Mouse (Mus musculus): ENCODE data around the gene Prss33. TPM values are rescaled to one million over a fixed set of nuclear protein-coding genes. Genes with fewer than 3 reads are reported as not detected.

The Prss33 gene
- polyA plus RNA-seq, 1 experiment: not detected

- H3ac ChIP-seq (ENCODE audit: control insufficient read depth, insufficient read length): no peak overlapping the region
- no peak for TF ChIP-seq USF1 (IDR thresholded peaks at IDR 0.05; ENCODE audit: low read depth)
- TF ChIP-seq TCF12 (IDR thresholded peaks at IDR 0.05; ENCODE audit: insufficient read depth, poor library complexity, severe bottlenecking): no peak
- no peak for TF ChIP-seq MYOG (IDR thresholded peaks at IDR 0.05; ENCODE audit: control insufficient read depth in 1 of 3, insufficient read depth in 1 of 3, insufficient read length in 2 of 3, low read depth in 2 of 3)
- no peak for TF ChIP-seq REST (IDR thresholded peaks at IDR 0.05; ENCODE audit: insufficient read depth, insufficient read length)
- TF ChIP-seq SRF (IDR thresholded peaks at IDR 0.05; ENCODE audit: control insufficient read depth, insufficient read length, low read depth): no peak
- TF ChIP-seq E2F4 (IDR thresholded peaks at IDR 0.05; ENCODE audit: insufficient read depth): no peak
- no peak for TF ChIP-seq CEBPB (IDR thresholded peaks at IDR 0.05; ENCODE audit: insufficient read depth, poor library complexity, severe bottlenecking)
- TF ChIP-seq POLR2AphosphoS2 (IDR thresholded peaks at IDR 0.05; ENCODE audit: insufficient read length, low read depth): no peak
- TF ChIP-seq POLR2A (IDR thresholded peaks at IDR 0.05; ENCODE audit: insufficient read length, low read depth): no peak
- TF ChIP-seq TCF3 (IDR thresholded peaks at IDR 0.05; ENCODE audit: insufficient read length, low read depth): no peak
- no peak for TF ChIP-seq MAX (IDR thresholded peaks at IDR 0.05; ENCODE audit: low read depth)
- no peak for TF ChIP-seq MYOD1 (IDR thresholded peaks at IDR 0.05; ENCODE audit: control insufficient read depth in 1 of 3, insufficient read length in 2 of 3, low read depth in 2 of 3)
- H3K4me2 ChIP-seq (ENCODE audit: low read depth): no peak overlapping the region
- H3K36me3 ChIP-seq (ENCODE audit: control insufficient read depth, insufficient read depth): peaks cover 52% of the 10 kb centered on the region
- no peaks in the 10 kb centered on the region for H3K27me3 ChIP-seq (ENCODE audit: control insufficient read depth, insufficient read depth, insufficient read length)
- H3K79me2 ChIP-seq (ENCODE audit: control insufficient read depth, insufficient read depth): peaks cover 82% of the 10 kb centered on the region
- H3K4me3 ChIP-seq: no peak overlapping the region
Observed at GRCm38 (mm10) chr17:23807918-23808317, 27.9 kb downstream of the Prss33 start.

DNA sequence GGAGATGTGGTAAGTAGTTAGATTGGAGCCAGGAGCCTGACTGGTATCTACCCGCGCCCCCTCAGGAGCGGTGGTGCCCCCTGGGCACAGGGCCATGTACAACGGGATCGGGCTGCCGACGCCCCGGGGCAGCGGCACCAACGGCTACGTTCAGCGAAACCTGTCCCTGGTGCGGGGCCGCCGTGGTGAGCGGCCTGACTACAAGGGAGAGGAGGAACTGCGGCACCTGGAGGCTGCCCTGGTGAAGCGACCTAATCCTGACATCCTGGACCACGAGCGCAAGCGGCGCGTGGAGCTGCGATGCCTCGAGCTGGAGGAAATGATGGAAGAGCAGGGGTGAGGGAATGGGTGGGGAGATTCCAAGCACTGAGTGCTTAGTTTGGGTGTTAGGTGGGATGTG is 29.0 kb downstream of the Prss33 start:
- H3K4me2 ChIP-seq (ENCODE audit: low read depth): no peak overlapping the region
- peaks cover 43% of the 10 kb centered on the region for H3K36me3 ChIP-seq (ENCODE audit: control insufficient read depth, insufficient read depth)
- no peaks in the 10 kb centered on the region for H3K27me3 ChIP-seq (ENCODE audit: control insufficient read depth, insufficient read depth, insufficient read length)
- no peak overlapping the region for H3K4me3 ChIP-seq
- TF ChIP-seq POLR2AphosphoS2 (IDR thresholded peaks at IDR 0.05; ENCODE audit: insufficient read length, low read depth) (no peak), POLR2A (IDR thresholded peaks at IDR 0.05; ENCODE audit: insufficient read length, low read depth) (peak; percentile 8)
- peaks cover 74% of the 10 kb centered on the region for H3K79me2 ChIP-seq (ENCODE audit: control insufficient read depth, insufficient read depth)
- no peak overlapping the region for H3ac ChIP-seq (ENCODE audit: control insufficient read depth, insufficient read length)

DNA sequence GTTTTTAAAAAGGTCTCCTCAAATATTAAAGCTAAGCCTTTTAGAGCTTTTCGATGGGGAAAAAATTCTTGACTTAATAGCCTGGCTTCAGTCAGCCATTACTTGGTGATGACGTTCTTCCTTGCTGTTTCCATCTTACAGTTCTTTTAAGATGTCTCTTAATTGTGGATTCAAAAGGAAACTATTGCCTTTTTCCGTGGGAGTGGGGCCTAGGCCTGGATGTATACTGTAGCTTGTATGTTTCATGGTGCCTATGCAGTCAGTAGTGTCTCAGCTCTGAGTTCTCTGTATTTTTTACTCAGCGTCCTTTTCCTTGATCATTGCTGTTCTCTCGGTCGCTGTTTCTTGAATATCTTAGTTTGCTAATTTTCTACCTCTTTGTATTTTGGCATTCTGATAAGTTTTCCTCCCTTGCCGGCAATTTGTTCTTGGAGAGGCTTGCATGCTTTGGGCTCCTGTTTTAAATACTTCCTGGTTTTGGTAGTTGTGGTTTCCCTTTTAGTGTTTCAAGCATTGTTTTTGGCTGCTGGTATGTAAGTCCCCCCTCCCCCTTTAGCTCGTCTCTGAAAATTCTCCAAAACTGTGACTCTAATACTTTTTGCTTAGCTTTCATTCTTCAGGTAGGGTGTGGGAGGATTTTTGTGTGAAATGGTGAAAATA is 31.3 kb downstream of the Prss33 start:
- H3K4me3 ChIP-seq: peak overlapping the region; percentile 98
- no peak for TF ChIP-seq SRF (IDR thresholded peaks at IDR 0.05; ENCODE audit: control insufficient read depth, insufficient read length, low read depth)
- TF ChIP-seq MYOG (IDR thresholded peaks at IDR 0.05; ENCODE audit: control insufficient read depth in 1 of 3, insufficient read depth in 1 of 3, insufficient read length in 2 of 3, low read depth in 2 of 3): no peak
- no peak for TF ChIP-seq E2F4 (IDR thresholded peaks at IDR 0.05; ENCODE audit: insufficient read depth)
- TF ChIP-seq MYOD1 (IDR thresholded peaks at IDR 0.05; ENCODE audit: control insufficient read depth in 1 of 3, insufficient read length in 2 of 3, low read depth in 2 of 3): no peak
- TF ChIP-seq TCF12 (IDR thresholded peaks at IDR 0.05; ENCODE audit: insufficient read depth, poor library complexity, severe bottlenecking): no peak
- no peak for TF ChIP-seq USF1 (IDR thresholded peaks at IDR 0.05; ENCODE audit: low read depth)
- TF ChIP-seq TCF3 (IDR thresholded peaks at IDR 0.05; ENCODE audit: insufficient read length, low read depth): no peak
- peak overlapping the region; percentile 88 for H3ac ChIP-seq (ENCODE audit: control insufficient read depth, insufficient read length)
- H3K27me3 ChIP-seq (ENCODE audit: control insufficient read depth, insufficient read depth, insufficient read length): no peaks in the 10 kb centered on the region
- H3K36me3 ChIP-seq (ENCODE audit: control insufficient read depth, insufficient read depth): peaks cover 20% of the 10 kb centered on the region
- H3K79me2 ChIP-seq (ENCODE audit: control insufficient read depth, insufficient read depth): peaks cover 63% of the 10 kb centered on the region
- H3K4me2 ChIP-seq (ENCODE audit: low read depth): peak overlapping the region; percentile 99

DNA sequence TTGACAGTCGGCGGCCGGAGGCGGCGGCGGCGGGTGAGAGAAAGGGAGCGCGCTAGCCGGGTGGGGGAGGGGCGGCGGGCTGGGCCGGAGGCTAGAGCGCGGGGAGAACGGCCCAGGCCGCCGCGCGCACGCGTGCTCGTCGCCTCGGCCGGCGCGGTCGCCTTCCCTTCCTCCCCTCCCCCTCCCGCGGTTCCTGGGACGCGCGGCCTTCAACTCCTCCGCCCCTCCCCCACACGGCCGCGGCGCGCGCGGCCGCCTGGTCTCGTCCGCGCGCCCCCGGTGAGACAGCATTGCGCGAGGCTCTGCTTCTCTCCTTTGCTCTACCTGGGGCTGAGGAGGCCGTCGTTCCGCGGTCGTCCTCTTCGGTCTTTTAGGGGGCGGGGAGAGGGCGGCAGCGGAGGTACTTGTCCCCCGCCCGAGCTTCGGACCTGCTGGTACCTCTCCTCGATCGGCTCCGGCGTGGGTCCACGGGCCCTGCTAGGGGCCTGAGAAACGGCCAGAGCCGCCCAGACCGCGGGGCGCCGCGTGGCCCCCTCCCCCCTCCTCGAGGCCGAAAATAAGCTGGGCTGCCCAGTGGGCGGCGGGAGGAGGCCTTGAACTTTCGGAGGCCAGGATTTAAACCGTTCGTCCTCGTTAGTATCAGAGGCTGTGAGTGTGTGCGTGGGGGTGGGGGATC is 32.4 kb downstream of the Prss33 start:
- peak overlapping the region; percentile 98 for H3K4me3 ChIP-seq
- H3K4me2 ChIP-seq (ENCODE audit: low read depth): peak overlapping the region; percentile 99
- H3K36me3 ChIP-seq (ENCODE audit: control insufficient read depth, insufficient read depth): peaks cover 10% of the 10 kb centered on the region
- H3K79me2 ChIP-seq (ENCODE audit: control insufficient read depth, insufficient read depth): peaks cover 52% of the 10 kb centered on the region
- TF ChIP-seq MYOD1 (IDR thresholded peaks at IDR 0.05; ENCODE audit: control insufficient read depth in 1 of 3, insufficient read length in 2 of 3, low read depth in 2 of 3) (no peak), POLR2AphosphoS2 (IDR thresholded peaks at IDR 0.05; ENCODE audit: insufficient read length, low read depth) (peak; percentile 7)
- peak overlapping the region; percentile 88 for H3ac ChIP-seq (ENCODE audit: control insufficient read depth, insufficient read length)
- no peaks in the 10 kb centered on the region for H3K27me3 ChIP-seq (ENCODE audit: control insufficient read depth, insufficient read depth, insufficient read length)

DNA sequence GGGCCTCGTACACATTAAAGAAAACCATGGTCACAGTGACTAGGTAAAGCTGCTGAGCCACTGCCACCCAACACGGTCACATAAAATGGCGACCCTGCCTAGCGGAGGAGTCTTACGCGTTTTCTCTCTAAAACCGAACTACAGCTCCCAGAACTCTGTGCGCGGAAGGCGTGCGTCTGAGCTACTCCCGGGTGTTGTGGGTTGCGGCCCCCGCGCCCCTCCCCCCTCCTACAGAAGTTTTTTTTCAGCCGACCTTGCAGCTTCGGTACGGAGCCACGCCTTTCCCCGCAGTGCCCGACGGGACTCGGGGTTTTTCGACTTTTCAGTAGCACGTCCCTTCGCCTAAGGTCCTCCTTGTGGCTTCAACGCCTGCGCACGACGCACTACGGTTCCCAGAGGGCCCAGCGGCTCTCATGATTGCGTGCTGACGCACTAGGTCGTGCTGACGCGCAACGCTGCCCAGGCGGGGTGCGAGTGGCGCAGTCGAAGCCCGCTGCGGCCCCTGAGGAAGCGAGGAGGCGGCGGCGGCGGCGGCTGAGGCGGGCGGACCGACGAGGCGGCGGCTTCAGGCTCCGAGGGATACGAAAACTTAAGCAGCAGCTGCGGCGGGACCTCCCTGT is 33.0 kb downstream of the Prss33 start:
- Histone ChIP-seq H3K79me2 (ENCODE audit: control insufficient read depth, insufficient read depth) (peaks cover 46% of the 10 kb centered on the region), H3K36me3 (ENCODE audit: control insufficient read depth, insufficient read depth) (peaks cover 3% of the 10 kb centered on the region), H3K27me3 (ENCODE audit: control insufficient read depth, insufficient read depth, insufficient read length) (no peaks in the 10 kb centered on the region), H3ac (ENCODE audit: control insufficient read depth, insufficient read length) (peak overlapping the region; percentile 88), H3K4me2 (ENCODE audit: low read depth) (peak overlapping the region; percentile 87), H3K4me3 (peak overlapping the region; percentile 98)
- peak in 1 of 3 experiments; percentile 6 for TF ChIP-seq MYOD1 (IDR thresholded peaks at IDR 0.05; ENCODE audit: control insufficient read depth in 1 of 3, insufficient read length in 2 of 3, low read depth in 2 of 3)
- TF ChIP-seq USF1 (IDR thresholded peaks at IDR 0.05; ENCODE audit: low read depth): no peak
- TF ChIP-seq MYOG (IDR thresholded peaks at IDR 0.05; ENCODE audit: control insufficient read depth in 1 of 3, insufficient read depth in 1 of 3, insufficient read length in 2 of 3, low read depth in 2 of 3): no peak
- peak; percentile 88 for TF ChIP-seq POLR2A (IDR thresholded peaks at IDR 0.05; ENCODE audit: insufficient read length, low read depth)
- no peak for TF ChIP-seq SRF (IDR thresholded peaks at IDR 0.05; ENCODE audit: control insufficient read depth, insufficient read length, low read depth)
- no peak for TF ChIP-seq MAX (IDR thresholded peaks at IDR 0.05; ENCODE audit: low read depth)
- TF ChIP-seq TCF3 (IDR thresholded peaks at IDR 0.05; ENCODE audit: insufficient read length, low read depth): no peak
- TF ChIP-seq CEBPB (IDR thresholded peaks at IDR 0.05; ENCODE audit: insufficient read depth, poor library complexity, severe bottlenecking): no peak
- peak; percentile 16 for TF ChIP-seq REST (IDR thresholded peaks at IDR 0.05; ENCODE audit: insufficient read depth, insufficient read length)
- TF ChIP-seq POLR2AphosphoS2 (IDR thresholded peaks at IDR 0.05; ENCODE audit: insufficient read length, low read depth): peak; percentile 81
- TF ChIP-seq E2F4 (IDR thresholded peaks at IDR 0.05; ENCODE audit: insufficient read depth): no peak
- no peak for TF ChIP-seq TCF12 (IDR thresholded peaks at IDR 0.05; ENCODE audit: insufficient read depth, poor library complexity, severe bottlenecking)

Measured in myocyte (in vitro differentiated cells).